Mouse (Mus musculus): ENCODE results near the gene Sec31b.

Sec31b gene

DNA sequence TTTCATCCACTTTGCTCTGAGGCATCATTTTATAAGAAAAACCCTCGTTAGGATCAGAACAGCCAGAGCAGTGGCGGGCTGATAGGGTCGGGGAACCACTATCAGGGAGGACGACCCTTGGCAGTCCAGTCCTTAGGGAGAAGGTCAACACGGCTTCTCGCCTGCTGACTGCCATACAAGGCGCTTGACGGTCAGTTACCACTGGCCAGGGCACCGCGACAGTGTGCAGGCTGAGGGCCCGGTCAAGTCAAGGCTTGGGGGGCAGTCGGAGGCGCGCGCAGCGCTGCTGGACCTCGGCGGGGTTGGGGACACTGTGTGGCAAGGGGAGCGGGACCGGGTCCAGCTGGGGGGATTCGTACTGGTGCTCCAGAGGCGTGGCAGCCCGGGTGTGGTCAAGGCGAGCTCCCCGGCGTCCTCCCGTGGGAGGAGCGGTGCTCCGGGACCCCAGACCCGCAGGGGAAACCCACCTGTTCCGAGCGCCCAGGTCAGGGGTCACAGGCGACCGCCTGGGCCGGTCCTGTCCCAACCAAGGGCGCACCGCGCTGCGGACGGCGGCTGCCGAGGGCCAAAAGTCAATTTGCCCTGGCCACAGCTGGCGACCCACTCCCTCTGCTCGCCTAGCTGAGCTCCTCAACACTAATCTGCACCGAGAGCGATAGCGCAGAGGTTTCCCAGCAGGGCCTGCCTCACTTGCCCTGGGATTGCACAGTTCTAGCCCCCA lies at the start of gene Sec31b:
Sec31b (minus strand) TSS at position 544 of the 721 bp plus-strand sequence.
- no peak for DNase-seq (ENCODE audit: low read depth)

DNA sequence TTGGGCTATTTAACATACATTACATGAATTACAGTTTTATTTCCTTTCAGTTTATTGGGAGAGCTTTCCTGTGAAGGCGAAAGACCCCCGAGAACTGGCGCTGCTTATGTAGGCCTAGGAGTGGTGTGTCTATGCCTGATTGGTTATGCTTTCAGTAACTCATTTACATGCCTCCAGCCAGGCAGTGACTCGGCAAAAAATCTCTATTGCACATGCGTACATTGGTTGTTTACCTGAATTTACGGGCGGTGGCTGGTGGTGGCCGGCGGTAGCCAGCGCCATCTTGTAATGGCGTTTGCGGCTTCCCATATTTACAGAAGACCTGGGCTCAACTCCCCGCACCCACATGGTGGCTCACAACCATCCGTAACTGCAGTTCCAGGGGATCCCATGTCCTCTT lies 48.5 kb upstream of the Sec31b start:
- no peak for DNase-seq (ENCODE audit: low read depth)

DNA sequence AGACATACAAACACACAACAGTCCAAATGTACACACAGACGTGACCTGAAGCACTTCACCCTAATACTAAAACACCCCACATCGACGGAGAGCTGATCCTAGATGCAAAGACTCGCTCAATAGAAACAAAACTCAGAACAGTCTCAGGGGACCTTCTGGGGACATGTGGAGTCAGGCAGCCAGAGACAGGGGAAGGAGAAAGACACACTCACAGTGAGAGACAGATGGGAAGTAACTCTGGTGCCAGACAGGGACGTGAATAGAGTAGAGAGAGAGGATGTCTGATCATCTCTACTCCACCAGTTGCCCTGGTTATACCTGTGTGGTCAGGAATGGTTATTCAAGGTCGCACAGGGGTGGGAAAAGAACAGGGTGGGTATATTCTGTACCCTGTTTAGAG lies 46.0 kb upstream of the Sec31b start:
- no peak for DNase-seq (ENCODE audit: low read depth)

DNA sequence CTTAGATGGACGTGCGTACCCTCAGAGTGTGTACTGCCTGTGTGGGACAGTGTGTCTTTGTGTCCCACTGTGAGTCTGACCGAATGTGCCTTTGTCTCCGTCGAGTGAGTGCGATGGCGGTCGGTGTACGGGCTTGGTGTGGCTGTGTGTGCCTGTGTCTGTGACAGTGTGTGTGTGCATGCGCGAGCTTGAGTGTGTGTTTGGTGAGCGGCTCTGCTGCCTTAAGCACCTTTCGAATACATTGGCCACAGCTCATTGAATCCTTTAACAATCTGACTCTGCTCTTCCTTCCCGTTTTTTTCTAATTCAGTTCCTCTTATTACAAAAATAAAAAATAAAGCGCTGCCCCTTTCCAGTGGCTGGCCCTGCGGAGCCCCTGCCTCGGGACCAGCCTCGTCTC lies 45.3 kb upstream of the Sec31b start:
- no peak for DNase-seq (ENCODE audit: low read depth)

DNA sequence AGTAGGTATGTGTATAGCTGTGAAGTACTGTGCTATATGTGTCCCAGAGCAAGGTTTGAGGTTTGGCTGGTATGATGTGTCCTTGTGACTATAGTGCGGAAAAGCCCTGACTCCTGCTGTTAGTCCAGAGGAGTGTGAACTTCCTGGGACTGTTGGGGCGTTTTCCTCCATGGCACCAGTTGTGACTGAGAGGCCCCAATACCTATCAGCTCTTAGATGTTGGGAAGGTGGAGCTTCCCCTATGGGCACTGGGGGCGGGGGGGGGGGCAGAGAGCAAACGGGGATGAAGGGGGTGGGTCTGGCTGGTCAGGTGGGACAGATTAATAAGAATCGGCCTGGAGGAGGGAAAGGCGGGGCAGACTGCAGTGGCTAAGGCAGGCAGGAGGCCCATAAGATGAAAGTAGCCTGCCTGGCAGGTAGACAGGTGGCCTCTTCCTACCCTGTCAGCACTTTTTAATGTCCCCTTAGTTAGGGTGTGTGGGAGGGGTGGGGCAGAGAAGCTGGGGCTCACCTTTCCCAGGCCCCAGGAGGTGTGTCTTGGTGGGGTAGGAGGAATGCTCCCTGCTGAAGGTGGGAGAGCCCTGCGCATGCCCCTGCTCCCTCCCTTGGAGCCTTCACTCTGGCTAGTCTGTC lies 44.0 kb upstream of the Sec31b start:
- DNase-seq (ENCODE audit: low read depth): no peak

DNA sequence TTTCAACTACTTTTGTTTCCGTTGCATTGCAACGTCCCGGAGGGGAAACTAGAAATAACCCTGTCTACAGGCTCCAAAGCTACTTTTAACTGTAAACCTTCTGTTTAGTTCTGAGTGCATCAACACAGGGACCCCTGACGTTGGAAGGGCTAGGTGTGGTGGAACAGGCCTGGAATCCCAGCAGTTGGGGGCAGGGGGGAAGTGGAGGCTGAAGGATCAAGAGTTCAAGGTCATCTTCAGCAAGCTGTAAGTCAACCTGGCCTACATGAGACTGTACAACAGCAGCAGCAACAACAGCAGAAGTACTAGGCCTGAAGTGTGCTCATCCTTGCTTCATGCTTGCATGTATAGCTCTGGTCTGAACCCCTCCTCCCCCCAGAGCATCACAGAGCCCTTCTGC lies 42.4 kb upstream of the Sec31b start:
- no peak for DNase-seq (ENCODE audit: low read depth)

DNA sequence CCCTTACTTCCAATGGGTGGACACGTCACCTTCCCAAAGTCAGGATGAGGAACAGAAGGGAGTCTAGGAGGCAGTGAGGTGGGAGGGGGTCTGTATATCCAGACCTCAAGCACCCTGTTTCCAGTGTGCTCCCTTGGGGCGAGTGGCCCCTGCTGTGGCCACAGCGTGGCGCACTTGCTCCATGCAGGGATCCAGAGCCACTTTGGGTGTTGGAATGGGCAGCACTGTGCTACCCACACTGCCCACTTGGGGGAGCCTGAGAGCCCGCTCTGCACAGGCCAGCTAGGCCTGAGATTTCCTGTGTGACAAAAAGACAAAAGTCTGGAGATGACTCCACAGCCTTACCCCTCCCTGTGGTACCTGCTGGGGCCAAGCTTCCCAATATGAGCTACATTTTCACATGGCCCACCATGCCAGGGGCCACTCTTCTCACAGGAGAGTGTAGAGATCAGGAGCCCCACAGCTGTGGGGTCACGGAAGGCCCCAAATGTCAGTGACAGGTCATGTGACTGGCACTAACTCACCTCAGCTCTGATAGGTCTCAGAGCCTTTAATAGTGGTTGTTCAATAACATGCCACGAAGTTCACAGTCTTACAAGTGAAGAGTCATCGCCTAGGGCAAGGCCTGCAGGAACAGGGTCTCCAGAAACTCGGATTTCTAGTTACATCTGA lies 37.1 kb upstream of the Sec31b start:
- peak; percentile 91 for DNase-seq (ENCODE audit: low read depth)

DNA sequence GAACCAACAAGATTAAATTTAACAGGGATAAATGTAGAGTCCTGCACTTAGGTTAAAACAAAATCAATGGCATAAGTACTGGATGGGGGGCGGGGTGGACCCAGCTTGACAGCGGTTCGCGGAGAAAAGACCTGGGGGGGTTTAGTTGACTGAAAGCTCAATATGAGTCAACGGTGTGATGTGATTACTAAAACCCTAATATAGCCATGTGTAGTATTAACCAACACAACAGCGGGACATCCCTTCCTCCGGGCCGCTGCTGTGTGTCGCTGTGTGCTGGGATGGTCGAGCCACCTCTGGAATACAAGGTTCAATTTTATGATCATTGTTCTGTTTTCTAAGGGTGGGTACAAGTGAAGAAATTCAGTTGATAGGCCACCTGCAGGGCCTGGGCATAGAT lies 36.4 kb upstream of the Sec31b start:
- DNase-seq (ENCODE audit: low read depth): no peak

DNA sequence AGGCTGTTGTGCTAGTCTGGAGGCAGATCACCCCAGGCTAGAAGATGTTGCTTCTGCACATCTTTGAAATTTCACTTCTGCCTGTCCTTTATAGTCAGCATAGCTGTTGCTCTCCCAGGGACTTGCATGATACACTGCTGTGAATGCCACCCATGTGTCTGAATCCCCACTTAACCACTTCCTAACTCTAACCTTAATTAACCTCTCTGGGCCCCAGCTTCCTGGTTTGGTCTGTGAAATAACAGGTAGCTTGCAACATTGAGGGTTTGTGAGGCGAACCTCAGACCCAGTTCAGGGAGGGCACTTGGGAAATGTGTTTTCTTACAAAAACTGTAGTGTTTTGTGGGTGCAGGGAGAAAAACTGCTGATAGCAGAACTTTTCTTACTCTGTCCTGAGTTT lies 32.4 kb upstream of the Sec31b start:
- DNase-seq (ENCODE audit: low read depth): no peak

DNA sequence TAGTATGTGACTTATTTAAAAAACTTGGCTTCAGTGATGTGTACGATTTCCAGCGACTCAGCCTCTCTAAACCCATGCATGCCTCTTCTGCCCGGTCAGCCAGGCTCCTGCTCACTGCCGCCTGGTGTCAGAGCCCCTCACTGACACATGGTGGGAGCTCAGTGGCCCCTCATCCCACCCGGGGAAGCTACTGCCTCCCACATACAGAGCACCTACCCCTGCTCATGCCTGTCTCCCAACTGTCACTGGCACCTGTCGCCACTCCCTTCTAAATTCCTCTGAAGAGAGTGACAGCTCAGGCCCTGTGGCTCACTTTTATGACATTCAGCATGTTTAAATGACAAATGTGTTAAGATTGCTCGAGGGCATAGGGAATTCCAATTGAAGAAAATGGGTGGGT lies 30.6 kb upstream of the Sec31b start:
- no peak for DNase-seq (ENCODE audit: low read depth)

DNA sequence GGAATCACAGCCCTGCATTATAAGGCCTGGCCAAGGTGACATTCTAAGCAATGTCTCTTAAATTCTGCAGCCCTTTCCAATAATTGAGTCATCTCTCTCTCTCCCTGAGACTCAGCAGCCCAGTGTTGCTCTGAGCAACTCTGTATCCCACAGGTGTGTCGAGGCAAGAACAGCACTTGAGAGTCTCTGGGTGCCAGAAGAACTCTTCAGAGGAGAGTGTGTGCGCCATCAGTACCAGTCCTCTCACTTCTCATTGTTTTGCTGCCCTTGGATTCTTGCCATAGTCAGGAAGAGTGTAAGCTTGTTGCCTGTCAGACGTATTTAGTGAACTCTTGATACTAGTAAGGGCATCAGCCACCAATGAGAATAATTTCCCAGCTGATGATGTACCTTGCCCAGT lies 22.1 kb upstream of the Sec31b start:
- no peak for DNase-seq (ENCODE audit: low read depth)

DNA sequence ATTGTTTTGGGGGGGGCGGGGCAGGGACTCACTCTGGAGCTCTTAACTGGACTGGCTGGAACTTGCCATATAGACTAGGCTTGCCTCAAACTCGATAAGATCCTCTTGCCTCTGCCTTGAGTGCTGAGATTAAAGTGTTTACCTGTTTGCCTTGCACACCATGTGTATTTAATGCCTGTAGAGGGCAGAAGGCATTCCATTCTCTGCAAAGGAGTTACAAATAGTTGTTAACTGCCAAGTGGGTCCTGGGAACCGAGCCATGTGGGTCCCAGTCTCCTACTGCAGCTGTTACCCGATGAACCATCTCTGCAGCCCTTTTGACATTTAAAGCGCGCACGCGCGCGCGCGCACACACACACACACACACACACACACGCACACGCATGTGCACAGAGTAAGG lies 18.3 kb upstream of the Sec31b start:
- peak; percentile 24 for DNase-seq (ENCODE audit: low read depth)

DNA sequence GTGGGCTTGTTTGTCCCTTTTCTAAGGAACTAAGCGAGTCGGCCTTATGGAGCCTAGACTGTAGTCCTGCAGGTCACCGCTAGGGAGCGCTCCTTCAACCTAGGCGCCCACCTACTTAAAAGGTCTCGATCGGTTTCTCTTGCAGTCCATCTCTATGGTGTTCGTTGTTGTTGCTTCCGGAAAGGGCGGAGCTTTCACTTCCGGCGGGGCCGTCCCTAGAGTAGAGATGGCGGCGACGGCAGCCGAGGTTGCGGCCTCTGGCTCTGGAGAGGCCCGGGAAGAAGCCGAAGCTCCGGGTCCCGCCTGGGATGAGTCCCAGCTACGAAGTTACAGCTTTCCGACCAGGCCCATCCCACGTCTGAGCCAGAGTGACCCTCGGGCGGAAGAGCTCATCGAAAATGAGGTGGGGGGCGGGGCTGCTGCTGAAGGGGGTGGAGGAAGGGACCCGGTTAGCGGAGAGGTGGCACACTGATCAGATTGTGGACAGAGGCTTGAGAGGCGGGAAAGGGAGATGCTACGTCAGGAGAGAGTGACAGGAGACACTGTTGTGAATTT lies 17.1 kb upstream of the Sec31b start, which contains the start of gene Hif1an:
Hif1an (plus strand) TSS at position 199 of the 555 bp plus-strand sequence.
- DNase-seq (ENCODE audit: low read depth): peak; percentile 98

DNA sequence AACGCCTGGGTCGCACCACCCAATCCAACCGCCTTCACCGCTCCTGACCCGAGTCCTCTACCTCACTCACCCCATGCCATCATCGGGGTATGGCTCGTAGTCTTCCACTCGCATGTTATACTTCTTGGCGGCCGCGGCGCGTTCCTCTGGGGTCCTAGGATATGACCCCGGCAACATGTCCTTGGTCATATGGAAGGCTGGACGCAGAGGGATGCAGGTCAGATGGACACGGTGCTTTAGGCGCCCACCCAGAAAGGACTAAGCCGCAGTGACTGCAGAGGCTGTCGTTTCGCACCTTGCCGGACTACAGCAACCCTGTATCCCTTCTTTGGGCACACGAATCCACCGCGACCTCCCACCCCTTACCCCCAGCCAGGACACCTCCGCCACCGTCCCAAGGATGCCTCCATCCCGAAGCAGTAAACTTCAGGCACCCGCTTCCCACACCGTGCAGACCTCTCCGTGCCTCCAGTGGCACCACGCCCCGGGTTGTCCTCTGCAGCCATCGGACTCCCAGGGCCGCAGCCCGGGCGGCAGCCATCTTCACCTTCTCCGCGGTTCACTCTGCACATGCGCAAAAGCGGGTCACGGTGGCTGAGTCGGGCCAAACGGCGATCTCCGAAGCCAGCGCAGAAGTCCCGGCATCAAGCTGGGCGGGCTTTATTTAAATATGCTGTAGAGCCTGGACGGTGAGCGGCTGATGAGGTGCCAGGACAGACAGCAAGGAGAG lies 9.4 kb upstream of the Sec31b start, which contains the start of gene Ndufb8:
Ndufb8 (minus strand) TSS at position 580 of the 730 bp plus-strand sequence.
- DNase-seq (ENCODE audit: low read depth): peak; percentile 94

DNA sequence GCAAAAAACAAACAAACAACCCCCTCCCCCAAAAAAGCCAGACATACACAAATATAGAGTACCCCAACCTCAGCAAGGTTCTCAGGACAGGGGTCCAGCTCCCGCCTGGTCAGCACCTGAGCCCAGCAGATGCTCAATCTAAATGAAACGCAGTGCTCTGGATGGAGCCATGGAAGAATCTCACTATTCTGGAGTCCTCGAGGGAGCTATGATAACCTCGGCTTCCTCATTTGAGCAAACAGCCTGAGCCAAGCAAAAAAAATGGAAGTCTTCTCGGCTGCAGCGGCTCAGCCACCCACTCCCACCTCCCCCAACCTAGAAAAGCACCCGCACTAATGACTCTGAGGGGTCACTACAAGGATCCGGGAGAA lies 8.8 kb upstream of the Sec31b start:
- no peak for DNase-seq (ENCODE audit: low read depth)

DNA sequence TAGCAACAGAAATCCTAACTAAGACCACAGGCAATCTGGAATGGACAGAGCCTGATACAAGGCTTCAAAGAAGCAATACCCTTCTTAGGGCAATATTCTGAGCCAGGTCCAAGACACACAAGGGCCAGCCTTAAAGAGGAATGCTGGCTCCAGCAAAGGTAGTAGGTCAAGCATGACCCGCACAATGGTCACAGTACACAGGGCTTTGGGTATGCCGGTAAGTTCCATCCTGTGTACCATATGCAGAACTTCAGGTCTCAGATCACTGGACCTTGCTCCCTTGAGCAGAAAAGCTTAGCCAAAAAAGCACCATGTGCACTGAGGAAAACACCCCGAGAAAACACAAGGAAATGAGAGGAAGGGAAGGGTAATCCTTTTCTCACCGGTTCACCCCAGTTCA lies 7.6 kb upstream of the Sec31b start:
- DNase-seq (ENCODE audit: low read depth): no peak

DNA sequence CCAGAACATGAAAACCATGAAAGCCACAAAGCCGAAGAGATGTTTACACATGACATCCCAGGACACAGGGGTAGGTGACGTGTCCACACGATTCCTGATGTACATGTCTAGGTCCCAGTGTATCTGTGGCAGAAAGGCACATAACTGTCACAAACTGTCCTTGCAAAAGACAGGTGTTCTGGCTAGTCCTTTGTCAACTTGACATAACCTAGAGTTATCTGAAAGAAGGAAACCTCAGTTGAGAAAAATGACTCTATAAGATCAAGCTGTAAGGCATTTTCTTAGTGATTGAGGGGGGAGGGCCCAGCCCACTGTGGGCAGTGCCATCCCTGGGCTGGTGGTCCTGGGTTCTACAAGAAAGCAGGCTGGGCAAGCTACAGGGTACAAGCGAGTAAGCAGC lies 7.1 kb upstream of the Sec31b start, which contains the start of gene Gm20538:
Gm20538 (minus strand) TSS at position 101 of the 400 bp plus-strand sequence.
- DNase-seq (ENCODE audit: low read depth): no peak

DNA sequence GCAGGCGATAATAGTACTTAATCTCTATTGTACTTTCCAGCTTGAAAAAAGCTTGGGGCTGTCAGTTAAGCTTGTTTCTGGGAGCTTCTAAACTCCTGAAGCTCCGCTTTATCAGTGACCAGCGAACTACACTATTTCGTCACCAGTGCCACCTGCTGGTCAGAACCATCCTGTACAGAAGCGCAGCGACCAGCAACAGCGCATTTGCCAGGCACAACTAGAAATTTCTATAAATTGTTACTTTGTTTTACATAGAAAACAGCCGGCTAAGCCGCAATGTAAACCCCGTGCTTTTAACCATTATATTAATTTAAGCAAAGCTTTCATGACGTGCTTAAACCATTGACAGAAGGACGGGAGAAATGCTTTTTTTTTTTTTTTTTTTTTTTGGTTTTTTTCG lies 889 bp downstream of the Sec31b start:
- DNase-seq (ENCODE audit: low read depth): peak; percentile 78

DNA sequence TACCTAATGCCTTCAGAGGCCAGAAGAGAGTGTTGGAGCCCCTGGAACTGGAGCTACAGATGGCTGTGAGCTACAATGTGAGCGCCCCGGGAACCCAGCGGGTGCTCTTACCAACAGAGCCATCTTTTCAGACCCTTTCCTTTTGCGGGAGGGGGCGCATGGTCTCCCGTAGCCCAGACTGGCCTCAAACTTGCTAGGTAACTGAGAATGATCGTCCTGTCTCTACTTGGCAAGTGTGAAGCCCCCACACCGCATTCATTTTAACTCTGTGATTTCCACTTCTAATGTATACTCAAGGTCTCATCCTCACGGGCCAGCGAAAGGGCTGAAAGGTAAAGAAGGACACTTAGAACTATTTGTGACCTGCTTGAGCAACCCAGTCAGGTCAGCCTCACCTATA lies 1.3 kb downstream of the Sec31b start:
- DNase-seq (ENCODE audit: low read depth): no peak

DNA sequence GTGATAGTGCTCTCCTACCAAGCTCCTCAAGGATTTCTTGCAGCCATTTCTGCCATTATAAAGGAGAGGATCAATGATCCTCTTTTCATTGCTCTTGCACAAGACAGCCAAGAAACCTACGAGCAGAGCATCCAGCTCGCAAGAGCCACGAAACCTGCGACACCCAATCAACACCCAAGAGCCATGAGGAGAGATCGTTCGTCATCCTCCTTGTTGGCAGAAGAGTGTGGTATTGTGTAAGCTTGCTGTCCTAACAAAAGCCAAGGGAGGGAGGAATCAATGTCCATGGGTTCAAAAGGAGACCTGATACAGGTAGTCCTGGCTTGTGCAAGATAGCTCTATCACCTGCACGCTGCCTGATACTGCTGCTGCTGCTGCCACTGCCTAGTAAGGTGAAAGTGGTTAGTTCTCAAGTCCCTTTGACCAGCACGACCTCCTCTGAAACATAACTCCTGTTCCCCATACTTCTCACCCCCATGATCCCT lies 2.9 kb downstream of the Sec31b start:
- DNase-seq (ENCODE audit: low read depth): no peak

DNA sequence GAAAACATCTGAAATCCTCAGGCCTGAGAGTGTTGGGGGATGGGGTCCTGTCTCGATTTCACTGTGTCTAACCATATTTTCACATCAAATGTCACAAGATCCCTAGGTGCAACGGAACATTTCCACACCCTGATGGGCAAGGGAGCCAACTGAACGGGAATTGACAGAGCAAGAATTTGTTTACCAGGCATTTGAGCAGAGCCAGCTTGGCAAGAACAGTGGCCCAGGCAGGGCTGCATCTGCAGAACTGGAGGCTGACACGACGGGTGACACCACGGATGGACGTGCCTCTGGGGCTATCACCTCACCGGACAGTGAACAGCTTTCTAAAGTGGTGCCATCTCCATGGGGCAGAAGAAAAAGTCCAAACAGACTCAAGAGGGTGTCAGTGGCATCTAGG lies 8.2 kb downstream of the Sec31b start:
- DNase-seq (ENCODE audit: low read depth): no peak

DNA sequence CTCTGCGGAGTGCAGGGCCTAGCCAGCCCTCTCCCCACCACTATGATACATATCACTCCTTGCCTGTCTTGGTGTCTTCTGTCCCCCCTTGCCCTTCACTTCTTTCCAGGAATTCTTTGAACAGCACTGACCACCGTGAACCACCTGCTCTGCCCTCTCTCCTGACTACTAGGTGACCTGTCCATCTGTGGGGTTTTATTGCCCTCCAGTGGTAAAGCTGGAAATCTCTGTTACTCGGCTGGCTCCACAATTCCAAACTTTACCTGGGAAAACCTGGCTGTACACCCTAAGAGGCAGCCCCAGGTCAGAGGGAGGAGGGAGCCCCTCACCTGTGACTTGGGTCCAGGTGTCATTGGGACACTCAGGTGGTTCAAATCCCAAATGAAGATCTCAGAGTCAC lies 10.3 kb downstream of the Sec31b start:
- DNase-seq (ENCODE audit: low read depth): no peak

All from naive thymus-derived CD4-positive, alpha-beta T cell, adult 2 months (primary cell).